Mouse (Mus musculus) gastrocnemius, postnatal 25 days (tissue): ENCODE measurements around the gene Mllt6. TPM values are rescaled to one million over a fixed set of nuclear protein-coding genes. Genes with fewer than 3 reads are reported as not detected.
A peak's percentile ranks its signal among the peaks of the same experiment; 100 is the strongest.
"Not testable (repeated sequence)": the region's sequence is repeated elsewhere in the genome, so short reads cannot be mapped to it uniquely, and the experiment has no call there.

Experiments
- DNase-seq: peaks from one replicate; pipeline ENCODE4 v3.0.0; 2022
- long read RNA-seq, 2 experiments: library from polyadenylated mRNA; stranded (forward); transcript quantifications; one replicate each; pipeline ENCODE4 v2.0.0; 2021
- total RNA-seq, 2 experiments: library from RNA; stranded (reverse); gene quantifications; 1 replicate in 1 of 2; 2 replicates in 1 of 2; pipeline ENCODE4 v1.2.3; 2021

Gene Mllt6
- 10 to 100 TPM; 33.0 to 40.5 TPM for total RNA-seq
- long read RNA-seq, experiment 1, partial matches to known transcripts, result 4 of 10 reads
- long read RNA-seq, experiment 1, other reads (novel, unspliced or antisense), result 6 of 10 reads
- long read RNA-seq, experiment 2, partial matches to known transcripts, result 0 of 7 reads
- long read RNA-seq, experiment 2, other reads (novel, unspliced or antisense), result 7 of 7 reads

DNA sequence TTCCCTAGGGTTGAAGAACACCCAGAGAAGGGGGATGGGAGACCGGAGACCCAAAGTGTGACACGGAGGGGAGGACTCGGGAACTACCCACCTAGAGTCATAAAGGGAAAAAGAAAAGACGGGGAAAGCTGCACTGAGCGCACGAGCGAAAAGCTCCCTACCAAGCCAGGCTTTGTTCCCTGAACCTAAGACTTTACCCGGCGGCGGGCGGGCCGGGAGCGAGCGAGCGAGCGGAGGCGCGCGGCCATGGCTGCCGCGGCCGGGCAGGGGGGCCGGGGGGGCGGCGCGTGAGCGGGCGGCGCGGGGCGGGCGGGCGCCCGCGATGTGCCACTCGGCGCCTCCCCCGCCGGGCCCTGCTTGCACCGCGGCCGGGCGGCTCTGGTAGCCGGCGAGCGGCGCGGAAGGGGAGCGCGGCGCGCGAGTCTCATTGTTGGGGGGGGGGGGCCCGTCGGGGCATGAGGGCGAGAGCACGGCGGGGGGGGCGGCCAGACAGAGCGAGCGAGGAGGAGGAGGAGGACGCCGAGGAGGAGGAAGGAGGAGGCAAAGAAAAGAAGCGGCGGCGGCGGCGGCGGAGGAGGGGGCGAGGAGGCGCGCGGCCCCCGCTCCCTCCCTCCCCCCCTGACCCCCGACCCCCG is at the start of gene Mllt6:
Mllt6 (plus strand) TSS at position 522 of the 635 bp plus-strand sequence.
- peak; percentile 78 for DNase-seq

DNA sequence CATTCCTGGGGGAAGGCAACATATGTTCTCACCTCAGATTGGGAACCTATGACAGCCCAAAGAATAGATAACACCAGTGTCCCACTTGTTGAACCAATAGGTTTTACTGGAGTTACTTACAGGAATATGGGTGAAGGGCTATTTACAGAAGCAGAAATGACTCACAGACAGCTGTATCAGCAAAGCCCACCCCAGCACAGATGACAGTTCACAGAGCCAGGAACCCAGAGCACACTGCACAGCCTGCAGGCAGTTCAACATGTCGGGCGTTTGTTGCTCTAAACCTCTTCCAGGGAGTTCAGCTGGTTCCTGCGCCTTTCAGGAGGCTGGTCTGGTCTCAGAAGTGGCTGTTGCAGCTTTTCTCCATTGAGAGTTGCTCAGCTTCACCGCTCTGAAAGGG is 47.9 kb upstream of the Mllt6 start:
- DNase-seq, result no peak

DNA sequence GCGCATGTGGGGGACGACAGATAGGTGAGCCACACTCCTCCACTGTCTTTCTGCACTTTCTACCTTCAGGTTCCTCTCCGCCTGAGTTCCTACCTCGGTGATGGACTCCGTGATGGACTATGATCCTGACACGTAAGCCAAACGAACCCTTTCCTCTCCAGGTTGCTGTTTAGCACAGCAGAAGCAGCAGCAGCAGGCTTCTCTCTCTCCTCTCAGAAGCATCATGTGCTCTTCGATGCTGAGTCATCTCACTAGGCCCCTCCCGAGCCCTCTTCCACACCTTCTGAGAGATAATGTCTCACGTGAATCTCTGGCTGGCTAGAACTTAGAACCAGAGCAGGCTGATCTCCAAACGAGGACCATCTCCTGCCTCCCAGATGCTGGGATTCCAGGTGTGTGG is 44.8 kb upstream of the Mllt6 start:
- DNase-seq, result no peak

- DNase-seq, result peak; percentile 46
Observed at GRCm38 (mm10) chr11:97619391-97619795, 43.8 kb upstream of the Mllt6 start.

- peak; percentile 29 for DNase-seq
Observed at GRCm38 (mm10) chr11:97622440-97622839, 40.8 kb upstream of the Mllt6 start.

DNA sequence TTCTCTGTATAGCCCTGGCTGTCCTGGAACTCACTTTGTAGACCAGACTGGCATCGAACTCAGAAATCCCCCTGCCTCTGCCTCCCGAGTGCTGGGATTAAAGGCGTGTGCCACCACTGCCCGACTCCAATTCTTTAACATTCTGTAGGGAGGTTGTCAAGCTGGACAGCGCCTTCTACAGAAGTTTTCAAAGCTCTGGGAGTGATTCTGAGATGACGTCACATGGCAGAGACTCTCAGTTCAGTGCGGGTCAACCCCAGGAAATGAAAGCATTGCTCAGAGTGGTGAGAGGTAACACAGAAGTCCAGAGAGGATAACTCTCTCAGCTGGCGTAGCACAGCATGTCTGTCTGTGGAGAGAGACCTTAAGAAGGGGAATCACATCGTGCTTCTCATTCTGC is 40.0 kb upstream of the Mllt6 start:
- DNase-seq, result no peak

- no peak for DNase-seq
Observed at GRCm38 (mm10) chr11:97625551-97625950, 37.7 kb upstream of the Mllt6 start.

DNA sequence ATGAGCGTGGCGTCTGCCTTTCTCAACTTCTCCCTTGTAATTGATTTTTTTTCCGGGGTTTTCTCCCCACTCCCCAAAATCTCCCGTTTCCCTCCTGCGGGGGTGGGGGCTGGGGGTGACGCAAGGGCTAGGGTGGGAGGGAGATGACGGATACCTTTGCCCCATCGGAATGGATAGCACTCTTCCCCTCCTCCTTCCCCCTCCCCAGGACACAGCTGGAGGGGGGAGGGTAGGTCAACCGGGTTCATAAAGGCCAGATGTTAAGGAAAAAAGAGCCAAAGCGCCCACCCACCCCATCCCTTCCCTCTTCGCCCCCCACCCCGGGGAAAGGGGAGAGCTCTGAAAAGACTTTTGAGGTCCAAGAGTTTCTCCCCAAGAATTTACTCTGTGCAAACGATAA is 36.8 kb upstream of the Mllt6 start:
- DNase-seq, result no peak

- DNase-seq, result no peak
Observed at GRCm38 (mm10) chr11:97626850-97627249, 36.4 kb upstream of the Mllt6 start.

- DNase-seq, result no peak
Observed at GRCm38 (mm10) chr11:97627556-97628302, 35.5 kb upstream of the Mllt6 start.

GRCm38 (mm10) chr11:97628303-97628567 is 35.0 kb upstream of the Mllt6 start:
- DNase-seq, result no peak

GRCm38 (mm10) chr11:97628568-97629518 is 34.4 kb upstream of the Mllt6 start:
- DNase-seq, result peak; percentile 22

DNA sequence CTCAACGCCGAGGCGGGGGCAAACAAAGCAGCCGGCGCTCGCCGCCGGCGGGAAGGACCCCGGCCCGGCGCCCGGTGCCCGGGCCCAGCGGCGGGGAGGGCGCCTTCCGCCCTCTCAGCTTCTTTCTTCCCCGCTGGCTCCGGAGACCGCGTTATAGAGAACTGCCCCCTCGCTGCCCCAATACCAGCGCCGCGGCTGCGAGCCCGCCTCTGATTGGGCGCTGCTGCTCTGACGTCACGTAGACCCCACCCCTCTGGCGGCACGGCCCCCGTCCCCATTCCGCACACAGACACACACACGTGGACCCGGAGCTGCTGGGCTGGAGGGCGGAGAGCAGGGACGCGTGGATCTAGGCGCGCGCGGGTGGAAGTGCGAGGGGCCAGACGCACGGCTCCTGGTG is 33.6 kb upstream of the Mllt6 start, which contains the start of gene Epop:
Epop (minus strand) TSS at position 127 of the 400 bp plus-strand sequence.
- peak; percentile 89 for DNase-seq

GRCm38 (mm10) chr11:97631046-97631445 is 32.2 kb upstream of the Mllt6 start:
- no peak for DNase-seq

- DNase-seq, result no peak
Observed at GRCm38 (mm10) chr11:97631500-97631899, 31.7 kb upstream of the Mllt6 start.

GRCm38 (mm10) chr11:97631938-97632337 is 31.3 kb upstream of the Mllt6 start:
- DNase-seq, result peak; percentile 67

DNA sequence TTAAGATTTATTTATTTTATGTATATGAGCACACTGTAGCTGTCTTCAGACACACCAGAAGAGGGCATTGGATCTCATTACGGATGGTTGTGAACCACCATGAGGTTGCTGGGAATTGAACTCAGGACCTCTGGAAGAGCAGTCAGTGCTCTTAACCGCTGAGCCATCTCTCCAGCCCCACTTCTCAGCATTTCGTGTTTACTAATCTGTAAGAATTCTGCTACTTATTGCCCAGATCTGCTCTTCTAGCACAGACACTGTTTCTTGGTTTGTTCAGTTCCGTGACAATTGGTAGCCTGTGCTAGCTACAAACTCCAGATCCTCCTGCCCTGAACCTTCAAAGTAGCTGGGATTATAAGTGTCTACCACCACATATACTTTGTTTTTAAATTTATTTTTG is 30.8 kb upstream of the Mllt6 start:
- DNase-seq, result not testable (repeated sequence)

GRCm38 (mm10) chr11:97635468-97636019 is 27.7 kb upstream of the Mllt6 start:
- DNase-seq, result no peak

DNA sequence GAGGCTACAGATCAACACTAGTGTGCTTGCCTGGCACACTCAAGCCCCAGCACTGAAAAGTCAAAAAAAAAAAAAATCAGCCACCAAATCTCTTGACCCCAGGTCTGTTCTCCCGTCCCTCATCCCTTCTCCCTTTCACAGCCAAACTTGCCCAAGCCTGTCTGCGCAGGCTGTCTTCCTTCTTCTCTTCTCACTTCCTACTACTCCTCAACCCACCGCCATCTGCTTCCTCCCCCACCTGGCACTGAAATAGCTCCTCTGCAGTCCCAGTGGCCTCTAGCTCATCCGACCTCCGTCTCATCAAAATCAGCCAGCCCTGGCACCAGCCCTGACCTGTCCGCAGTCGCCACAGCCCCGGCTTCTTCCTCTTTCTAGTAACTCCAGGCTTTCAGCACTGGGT is 21.5 kb upstream of the Mllt6 start:
- no peak for DNase-seq

- no peak for DNase-seq
Observed at GRCm38 (mm10) chr11:97642746-97643145, 20.5 kb upstream of the Mllt6 start.

DNA sequence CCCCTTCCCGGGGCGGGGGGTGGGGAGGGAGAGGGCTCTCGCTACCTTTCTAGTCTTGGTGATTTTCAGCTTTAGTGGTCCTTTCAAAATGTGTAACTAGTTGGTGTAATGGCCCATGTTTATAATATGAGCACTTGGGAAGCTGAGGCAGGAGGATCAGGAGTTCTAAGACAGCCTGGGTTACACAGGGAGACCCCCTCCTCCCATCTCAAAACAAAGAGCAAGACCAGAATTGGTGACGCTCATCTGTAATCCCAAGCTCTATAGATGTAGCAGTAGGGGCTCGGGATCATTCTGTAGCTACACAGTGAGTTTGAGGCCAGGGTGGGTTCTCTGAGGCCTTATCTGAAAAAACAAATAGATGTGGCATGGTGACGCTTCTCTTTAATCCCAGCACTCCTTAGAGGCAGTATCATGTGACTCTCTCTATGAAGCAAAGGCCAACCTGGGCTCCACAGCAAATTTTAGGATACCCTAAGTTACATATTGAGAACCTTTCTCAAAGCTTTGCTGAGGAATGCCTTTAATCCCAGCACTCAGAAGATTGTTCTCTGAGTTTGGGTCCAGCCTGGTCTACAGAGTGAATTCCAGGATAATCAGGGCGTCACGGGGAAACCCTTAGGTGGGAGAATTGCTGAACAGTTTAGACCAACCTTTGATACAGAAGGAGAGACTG is 19.7 kb upstream of the Mllt6 start:
- DNase-seq, result no peak

- DNase-seq, result no peak
Observed at GRCm38 (mm10) chr11:97644834-97645233, 18.4 kb upstream of the Mllt6 start.
